Mouse (Mus musculus) cerebellum, adult 2 months (tissue): Measurements from ENCODE around the gene Nckap1l. TPM values are rescaled to one million over a fixed set of nuclear protein-coding genes. Genes with fewer than 3 reads are reported as not detected.
A peak's percentile ranks its signal among the peaks of the same experiment; 100 is the strongest.

Experiments used
- DNase-seq, 2 experiments: peaks; one replicate each; pipeline ENCODE4 v3.0.0; 2021
- H3K27ac ChIP-seq: fragments of 200-500 bp; 2 replicates; pipeline ENCODE4 v1.5.1; 2012; ENCODE audit warnings: low read length, control low read depth, inconsistent platforms; ENCODE audit not compliant: insufficient read depth
- H3K27me3 ChIP-seq: fragments of 200-500 bp; 2 replicates; pipeline ENCODE4 v1.6.1; 2012; ENCODE audit warnings: inconsistent platforms, mild to moderate bottlenecking, low read length, moderate library complexity; ENCODE audit not compliant: control insufficient read depth, insufficient read depth
- H3K4me1 ChIP-seq: fragments of 200-500 bp; 2 replicates; pipeline ENCODE4 v1.6.1; 2011; ENCODE audit warnings: low read length; ENCODE audit not compliant: control insufficient read depth, insufficient read depth
- H3K4me3 ChIP-seq: fragments of 200-500 bp; replicated peaks from 2 replicates; pipeline ENCODE3; 2011; ENCODE audit warnings: mild to moderate bottlenecking, low read depth, low read length, control low read depth; ENCODE audit not compliant: insufficient read depth
- CTCF ChIP-seq: fragments of 200-500 bp; IDR thresholded peaks from 2 replicates; pipeline ENCODE4 v1.5.1; 2011; ENCODE audit warnings: low read depth, mild to moderate bottlenecking, control low read depth, low read length, moderate library complexity, borderline replicate concordance; ENCODE audit not compliant: insufficient read depth
- POLR2A ChIP-seq: fragments of 200-500 bp; IDR thresholded peaks from 2 replicates; pipeline ENCODE4 v1.6.1; 2011; ENCODE audit warnings: low read length, control low read depth, borderline replicate concordance; ENCODE audit not compliant: insufficient read depth
- WGBS: fragments of 180-500 bp; shearing (Covaris S2); methylation state at CpG from one replicate; pipeline ENCODE4 v1.1.7; 2018; 5-methylcytosine and 5-hydroxymethylcytosine counted together
- polyA plus RNA-seq: library from polyadenylated mRNA; depleted of rRNA; stranded (reverse); fragments of >200 nt; gene quantifications from 2 replicates; pipeline ENCODE4 v1.2.3, GENCODE M21; 2012

Gene Nckap1l
- polyA plus RNA-seq, 1 experiment = 2.2 TPM

- peaks cover 28% of the 10 kb centered on the region for H3K4me1 ChIP-seq
- H3K27ac ChIP-seq = no peak overlapping the region
- H3K27me3 ChIP-seq = no peaks in the 10 kb centered on the region
- TF ChIP-seq POLR2A = no peak
- no peak for TF ChIP-seq CTCF
- no peak for DNase-seq
- no peak overlapping the region for H3K4me3 ChIP-seq
- 53% methylated on average over 4 of the region's 4 CpGs for WGBS
Measured at GRCm38 (mm10) chr15:103519386-103520378, 66.1 kb downstream of the Nckap1l start.

DNA sequence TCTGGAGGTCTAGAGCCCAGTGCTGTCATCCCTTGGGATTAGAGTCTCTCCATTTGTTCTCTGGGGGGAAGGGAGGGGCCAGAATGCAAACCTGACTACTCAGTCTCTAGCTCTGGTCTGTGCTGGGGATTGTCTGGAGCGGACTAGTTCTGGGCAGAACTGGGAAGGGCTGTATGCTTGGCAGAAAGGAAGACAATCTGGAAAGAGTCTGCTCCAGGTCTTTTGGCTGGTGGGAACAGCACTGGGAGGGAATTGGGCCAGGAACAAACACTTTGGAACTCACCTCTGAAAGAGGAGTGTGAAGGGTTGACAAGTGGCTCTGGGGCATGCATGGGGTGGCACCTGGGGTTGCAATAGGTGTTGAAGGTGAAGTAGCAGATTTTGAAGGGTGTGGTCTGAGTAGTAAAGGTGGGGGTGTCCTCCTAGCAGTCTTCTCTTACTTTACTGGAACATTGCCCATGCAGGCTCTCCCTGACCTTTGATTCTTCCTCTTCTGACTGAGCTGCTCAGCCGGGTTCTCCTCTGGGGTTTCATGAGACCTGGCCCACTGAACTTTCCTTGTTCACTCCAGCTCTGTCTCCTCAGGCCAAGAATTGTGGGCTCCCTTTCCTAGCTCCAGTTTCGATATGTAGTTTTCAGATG is 69.0 kb downstream of the Nckap1l start:
- H3K4me1 ChIP-seq = peaks cover 28% of the 10 kb centered on the region
- no peak for TF ChIP-seq CTCF
- no peak for TF ChIP-seq POLR2A
- WGBS = 42% methylated on average over 3 of the region's 3 CpGs
- H3K27me3 ChIP-seq = no peaks in the 10 kb centered on the region
- no peak overlapping the region for H3K4me3 ChIP-seq
- peak in 1 of 2 experiments; percentile 39 for DNase-seq
- no peak overlapping the region for H3K27ac ChIP-seq

DNA sequence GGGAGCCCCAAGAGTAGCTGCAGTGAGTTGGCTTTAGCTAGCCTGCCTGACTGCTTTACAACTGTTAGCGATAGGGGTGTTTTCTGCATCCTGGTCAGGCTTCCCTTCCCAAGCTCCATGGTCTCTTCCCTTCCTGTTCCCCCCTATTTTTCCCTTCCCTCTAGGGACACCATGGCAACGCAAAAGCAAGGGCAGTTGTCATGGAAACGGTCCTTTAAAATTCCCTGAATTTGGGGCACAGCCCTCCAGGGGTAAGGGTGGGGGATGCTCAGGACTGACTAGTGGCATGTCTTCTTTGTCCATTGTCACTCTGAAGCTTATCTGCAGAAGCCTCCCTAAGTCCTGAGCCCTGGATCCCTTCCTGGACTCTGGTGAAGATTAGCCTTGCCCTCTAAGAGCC is 69.6 kb downstream of the Nckap1l start:
- Histone ChIP-seq H3K4me3 (no peak overlapping the region), H3K27ac (no peak overlapping the region), H3K27me3 (no peaks in the 10 kb centered on the region), H3K4me1 (peaks cover 28% of the 10 kb centered on the region)
- TF ChIP-seq POLR2A (no peak), CTCF (no peak)
- no peak for DNase-seq
- 63% methylated on average over 3 of the region's 3 CpGs for WGBS

- Histone ChIP-seq H3K27me3 (no peaks in the 10 kb centered on the region), H3K27ac (no peak overlapping the region), H3K4me1 (no peaks in the 10 kb centered on the region), H3K4me3 (no peak overlapping the region)
- peak; percentile 65 to 71 for DNase-seq
- TF ChIP-seq POLR2A (no peak), CTCF (peak; percentile 89)
- WGBS = 11% methylated on average over 5 of the region's 5 CpGs
Measured at GRCm38 (mm10) chr15:103530372-103530771, 76.8 kb downstream of the Nckap1l start.

- Histone ChIP-seq H3K27me3 (no peaks in the 10 kb centered on the region), H3K27ac (no peak overlapping the region), H3K4me3 (no peak overlapping the region), H3K4me1 (no peaks in the 10 kb centered on the region)
- TF ChIP-seq POLR2A = no peak
- no peak for TF ChIP-seq CTCF
- WGBS = 85% methylated on average over 7 of the region's 7 CpGs
- DNase-seq = no peak
Measured at GRCm38 (mm10) chr15:103534054-103534620, 80.5 kb downstream of the Nckap1l start.

GRCm38 (mm10) chr15:103535030-103535429 is 81.4 kb downstream of the Nckap1l start:
- H3K4me1 ChIP-seq = no peaks in the 10 kb centered on the region
- no peak overlapping the region for H3K27ac ChIP-seq
- no peak overlapping the region for H3K4me3 ChIP-seq
- no peaks in the 10 kb centered on the region for H3K27me3 ChIP-seq
- no peak for TF ChIP-seq POLR2A
- TF ChIP-seq CTCF = no peak
- 84% methylated on average over 2 of the region's 2 CpGs for WGBS
- DNase-seq = no peak

DNA sequence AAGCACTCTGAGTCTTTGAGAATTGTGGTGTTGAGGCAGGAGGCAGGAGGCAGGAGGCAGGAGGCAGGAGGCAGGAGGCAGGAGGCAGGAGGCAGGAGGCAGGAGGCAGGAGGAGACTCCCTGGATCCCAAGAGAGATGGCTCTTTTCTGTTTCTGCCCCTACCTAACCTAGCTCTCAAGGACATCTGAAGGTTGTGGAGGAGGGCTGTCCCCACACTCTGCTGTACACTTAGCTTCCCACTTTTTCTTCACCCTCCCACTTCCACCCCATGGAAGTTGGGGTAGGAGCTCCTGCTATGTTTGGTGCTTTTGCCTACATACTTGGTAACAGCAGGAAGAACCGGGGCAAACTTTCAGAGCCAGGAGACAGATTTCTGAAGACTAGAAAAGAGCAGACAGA is 82.2 kb downstream of the Nckap1l start:
- TF ChIP-seq POLR2A = no peak
- no peak for TF ChIP-seq CTCF
- Histone ChIP-seq H3K27me3 (no peaks in the 10 kb centered on the region), H3K4me1 (no peaks in the 10 kb centered on the region), H3K4me3 (no peak overlapping the region), H3K27ac (no peak overlapping the region)
- WGBS = 86% methylated on average over 1 of the region's 1 CpGs
- no peak for DNase-seq
